Mouse (Mus musculus): ENCODE measurements around the gene Tubgcp2.

Tubgcp2 gene

GRCm38 (mm10) chr7:139950283-139950971 is 86.0 kb downstream of the Tubgcp2 start:
- ChIA-PET CTCF (interaction anchor here in 3 of 4 experiments (0.9 to 2.4 kb wide), 12 partner anchors 10 to 247 kb away, joined by 3 to 11 read pairs (median 4); no protein-coding TSS in a partner anchor), POLR2A (interaction anchor here (0.5 to 5.1 kb wide), 31 partner anchors 8 to 890 kb away, joined by 3 to 31 read pairs (median 4); partner anchors contain the start of genes Echs1 (in 1 of the 4) and Paox (in 1 of the 4))

DNA sequence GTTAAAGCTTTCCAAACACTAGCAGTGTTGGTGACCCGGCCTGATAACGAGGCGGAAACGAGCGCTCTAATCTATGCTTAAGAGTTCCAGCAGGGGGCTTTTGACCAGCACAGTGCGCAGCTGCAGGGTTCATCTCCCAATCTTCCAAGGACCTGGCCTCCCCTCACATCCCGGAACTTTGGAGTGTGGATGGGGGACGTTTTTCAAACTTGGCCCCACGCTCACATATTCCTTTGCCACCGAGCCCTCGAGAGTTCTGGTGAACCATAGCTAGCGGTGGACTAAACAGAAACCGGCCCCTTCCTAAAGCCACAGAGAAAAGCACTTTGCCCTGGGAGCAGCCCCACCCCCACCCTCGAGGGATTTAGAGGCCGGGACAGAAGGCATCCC is 86.6 kb downstream of the Tubgcp2 start:
- ChIA-PET POLR2A (interaction anchor here in 3 of 4 experiments (0.5 to 5.1 kb wide), 25 partner anchors 8 to 1024 kb away, joined by 3 to 31 read pairs (median 3); no protein-coding TSS in a partner anchor), CTCF (interaction anchor here (0.9 to 2.4 kb wide), 14 partner anchors 9 to 246 kb away, joined by 3 to 11 read pairs (median 4); no protein-coding TSS in a partner anchor)

DNA sequence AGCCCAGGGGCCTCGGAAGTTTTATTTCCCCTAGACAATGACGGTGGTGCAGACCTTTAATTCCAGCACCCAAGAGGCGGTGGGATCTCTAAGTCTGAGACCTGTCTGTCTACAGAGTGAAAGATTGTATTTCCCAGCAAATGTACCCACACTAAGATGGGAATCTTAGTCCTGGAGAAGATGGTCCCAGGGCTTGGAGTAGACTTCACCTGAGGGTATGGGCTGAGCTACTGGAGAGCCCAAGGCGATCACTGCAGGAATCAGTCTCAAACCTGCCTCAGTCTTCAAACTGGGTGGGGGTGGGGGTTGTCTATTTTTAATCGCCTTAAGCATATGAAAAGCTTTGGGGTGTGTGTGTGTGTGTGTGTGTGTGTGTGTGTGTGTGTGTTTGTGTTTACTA is 90.4 kb downstream of the Tubgcp2 start:
- CTCF ChIA-PET = interaction anchor here in 2 of 4 experiments (1.0 to 1.2 kb wide), 2 partner anchors 9 to 48 kb away, joined by 3 to 4 read pairs; no protein-coding TSS in a partner anchor

More for the DNA sequence above, 90.4 kb downstream of the Tubgcp2 start:
- POLR2A ChIA-PET = interaction anchor here in 3 of 4 experiments (0.6 to 5.8 kb wide), 15 partner anchors 9 to 342 kb away, joined by 3 to 26 read pairs (median 4); partner anchors contain the start of genes 6430531B16Rik (in 1 of the 3) and Echs1 (in 1 of the 3)

Measured in embryonic stem cell, embryonic (primary cell).